Mouse (Mus musculus) E14TG2a.4 (cell line): Measurements from ENCODE around the gene Bid.

Experiments
- CTCF ChIP-seq: conservative IDR thresholded peaks from 2 replicates; pipeline ENCODE4 v1.5.1; 2014; ENCODE audit warnings: low read length
- POU5F1 ChIP-seq: IDR thresholded peaks from 2 replicates; pipeline ENCODE4 v1.6.1; 2014; ENCODE audit warnings: low read length, borderline replicate concordance

DNA sequence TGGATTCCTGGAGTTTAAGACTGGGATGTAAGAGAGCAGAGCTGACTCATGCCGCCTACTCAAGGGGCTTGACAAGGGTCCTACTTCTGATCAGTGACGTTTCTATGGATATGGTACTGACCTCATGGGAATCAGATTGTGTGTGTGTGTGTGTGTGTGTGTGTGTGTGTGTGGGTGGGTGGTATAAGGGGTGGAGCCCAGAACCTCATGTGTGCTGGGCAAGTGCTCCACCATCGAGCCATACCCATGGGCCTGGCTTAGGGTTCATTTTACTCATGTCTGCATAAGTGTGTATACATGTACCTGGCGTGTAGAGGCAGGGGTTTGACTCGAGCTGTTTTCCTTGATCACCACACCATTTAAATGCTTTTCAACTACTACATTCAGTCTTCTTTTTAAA lies 27.3 kb upstream of the Bid start:
- TF ChIP-seq CTCF (no peak), POU5F1 (no peak)
